Mouse (Mus musculus): Measurements from ENCODE around the gene Olfr555.

DNA sequence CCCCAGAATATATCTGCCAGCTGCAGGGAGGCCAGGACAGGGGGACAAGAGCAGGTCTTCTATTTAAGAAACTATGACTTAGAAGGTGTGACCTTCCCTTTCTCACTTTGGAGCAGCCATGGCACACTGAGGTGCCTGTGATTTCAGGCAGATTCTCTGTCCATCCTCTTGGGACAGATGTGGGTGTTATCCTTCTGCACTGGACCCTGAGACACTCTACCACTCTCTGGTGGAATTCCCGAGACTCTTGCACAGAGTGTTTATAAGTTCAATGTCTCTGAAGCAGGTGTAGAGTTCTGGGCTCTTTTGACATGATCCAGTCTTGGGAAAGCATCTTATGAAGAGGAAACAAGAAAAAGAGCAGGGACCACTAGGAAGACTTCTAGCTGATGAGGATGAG, 20.5 kb upstream of the Olfr555 start, which contains the start of gene Olfr554:
- no peak for TF ChIP-seq CTCF (IDR thresholded peaks at IDR 0.05; ENCODE audit: control insufficient read depth, insufficient read depth, insufficient replicate concordance, low read depth, low read length)
- TF ChIP-seq POLR2A (IDR thresholded peaks at IDR 0.05; ENCODE audit: control insufficient read depth, low read depth, low read length) = no peak

Data from testis, adult 2 months (tissue).